Mouse (Mus musculus): ENCODE measurements around the gene Mcrip2. TPM values are rescaled to one million over a fixed set of nuclear protein-coding genes. Genes with fewer than 3 reads are reported as not detected.

Mcrip2 gene
- polyA plus RNA-seq, 1 experiment from 2014 or later: 52.4 TPM

- Histone ChIP-seq H3K4me2 (replicated peaks; ENCODE audit: low read depth) (no peak overlapping the region), H3K36me3 (ENCODE audit: control insufficient read depth, insufficient read depth, low read length) (peaks cover 33% of the 10 kb centered on the region), H3K4me3 (ENCODE audit: low read depth, low read length) (no peak overlapping the region), H3K27me3 (ENCODE audit: control insufficient read depth, insufficient read depth, low read length) (no peaks in the 10 kb centered on the region), H3K9me3 (ENCODE audit: control insufficient read depth, low read length) (no peaks in the 10 kb centered on the region), H3K4me1 (replicated peaks; ENCODE audit: control insufficient read depth, insufficient read depth) (no peaks in the 10 kb centered on the region; the same call in 1 of the 2 replicates), H3K27ac (replicated peaks) (no peak overlapping the region), H3K9ac (ENCODE audit: low read length) (no peak overlapping the region)
- WGBS: 82% methylated on average over 3 of the region's 3 CpGs
- DNase-seq (ENCODE audit: low spot score) (no peak), ATAC-seq (ENCODE audit: low FRiP score, low TSS enrichment) (no peak)
- TF ChIP-seq CTCF (IDR thresholded peaks at IDR 0.05; ENCODE audit: low read depth): no peak
- no peak for TF ChIP-seq EP300 (optimal IDR thresholded peaks at IDR 0.05)
Measured at GRCm38 (mm10) chr17:25842509-25842908, 26.1 kb downstream of the Mcrip2 start.

GRCm38 (mm10) chr17:25841117-25841880, 27.3 kb downstream of the Mcrip2 start, which contains the start of gene Gm20683:
Gene Gm20683, minus strand, starts transcription at chr17:25841763.
- Histone ChIP-seq H3K36me3 (ENCODE audit: control insufficient read depth, insufficient read depth, low read length) (peaks cover 33% of the 10 kb centered on the region), H3K27me3 (ENCODE audit: control insufficient read depth, insufficient read depth, low read length) (no peaks in the 10 kb centered on the region), H3K4me3 (ENCODE audit: low read depth, low read length) (no peak within 1 kb of the TSS), H3K9me3 (ENCODE audit: control insufficient read depth, low read length) (no peaks in the 10 kb centered on the region), H3K4me1 (replicated peaks; ENCODE audit: control insufficient read depth, insufficient read depth) (peaks cover 8% of the 10 kb centered on the region), H3K4me2 (replicated peaks; ENCODE audit: low read depth) (no peak within 1 kb of the TSS), H3K9ac (ENCODE audit: low read length) (no peak within 1 kb of the TSS), H3K27ac (replicated peaks) (no peak within 1 kb of the TSS)
- TF ChIP-seq CTCF (IDR thresholded peaks at IDR 0.05; ENCODE audit: low read depth): no peak
- no peak for TF ChIP-seq EP300 (optimal IDR thresholded peaks at IDR 0.05)
- no peak for DNase-seq (ENCODE audit: low spot score)
- ATAC-seq (ENCODE audit: low FRiP score, low TSS enrichment): no peak
- WGBS: 93% methylated on average over 22 of the region's 22 CpGs

- DNase-seq (ENCODE audit: low spot score): no peak
- WGBS: 92% methylated on average over 6 of the region's 6 CpGs
- TF ChIP-seq EP300 (optimal IDR thresholded peaks at IDR 0.05) (no peak), CTCF (IDR thresholded peaks at IDR 0.05; ENCODE audit: low read depth) (no peak)
- Histone ChIP-seq H3K4me3 (ENCODE audit: low read depth, low read length) (no peak overlapping the region), H3K27me3 (ENCODE audit: control insufficient read depth, insufficient read depth, low read length) (no peaks in the 10 kb centered on the region), H3K9me3 (ENCODE audit: control insufficient read depth, low read length) (no peaks in the 10 kb centered on the region), H3K9ac (ENCODE audit: low read length) (no peak overlapping the region), H3K27ac (replicated peaks) (no peak overlapping the region), H3K4me1 (replicated peaks; ENCODE audit: control insufficient read depth, insufficient read depth) (peaks cover 11% of the 10 kb centered on the region), H3K36me3 (ENCODE audit: control insufficient read depth, insufficient read depth, low read length) (peaks cover 33% of the 10 kb centered on the region), H3K4me2 (replicated peaks; ENCODE audit: low read depth) (no peak overlapping the region)
- no peak for ATAC-seq (ENCODE audit: low FRiP score, low TSS enrichment)
Measured at GRCm38 (mm10) chr17:25840519-25840918, 28.0 kb downstream of the Mcrip2 start.

GRCm38 (mm10) chr17:25839455-25840235, 28.9 kb downstream of the Mcrip2 start:
- Histone ChIP-seq H3K27ac (replicated peaks) (peak overlapping the region; percentile 35; the same call in 1 of the 2 replicates), H3K9ac (ENCODE audit: low read length) (no peak overlapping the region), H3K36me3 (ENCODE audit: control insufficient read depth, insufficient read depth, low read length) (peaks cover 33% of the 10 kb centered on the region), H3K4me2 (replicated peaks; ENCODE audit: low read depth) (no peak overlapping the region), H3K9me3 (ENCODE audit: control insufficient read depth, low read length) (no peaks in the 10 kb centered on the region), H3K4me1 (replicated peaks; ENCODE audit: control insufficient read depth, insufficient read depth) (peaks cover 15% of the 10 kb centered on the region), H3K4me3 (ENCODE audit: low read depth, low read length) (no peak overlapping the region), H3K27me3 (ENCODE audit: control insufficient read depth, insufficient read depth, low read length) (no peaks in the 10 kb centered on the region)
- DNase-seq (ENCODE audit: low spot score): no peak
- no peak for TF ChIP-seq EP300 (optimal IDR thresholded peaks at IDR 0.05)
- no peak for TF ChIP-seq CTCF (IDR thresholded peaks at IDR 0.05; ENCODE audit: low read depth)
- no peak for ATAC-seq (ENCODE audit: low FRiP score, low TSS enrichment)
- 79% methylated on average over 14 of the region's 14 CpGs for WGBS

- peak overlapping the region; percentile 35; the same call in 1 of the 2 replicates for H3K27ac ChIP-seq (replicated peaks)
- H3K4me3 ChIP-seq (ENCODE audit: low read depth, low read length): no peak overlapping the region
- peaks cover 21% of the 10 kb centered on the region for H3K4me1 ChIP-seq (replicated peaks; ENCODE audit: control insufficient read depth, insufficient read depth)
- WGBS: 78% methylated on average over 4 of the region's 4 CpGs
- H3K9me3 ChIP-seq (ENCODE audit: control insufficient read depth, low read length): no peaks in the 10 kb centered on the region
- H3K4me2 ChIP-seq (replicated peaks; ENCODE audit: low read depth): no peak overlapping the region
- H3K27me3 ChIP-seq (ENCODE audit: control insufficient read depth, insufficient read depth, low read length): no peaks in the 10 kb centered on the region
- peaks cover 33% of the 10 kb centered on the region for H3K36me3 ChIP-seq (ENCODE audit: control insufficient read depth, insufficient read depth, low read length)
- ATAC-seq (ENCODE audit: low FRiP score, low TSS enrichment) (no peak), DNase-seq (ENCODE audit: low spot score) (no peak)
- no peak for TF ChIP-seq CTCF (IDR thresholded peaks at IDR 0.05; ENCODE audit: low read depth)
- TF ChIP-seq EP300 (optimal IDR thresholded peaks at IDR 0.05): no peak
- no peak overlapping the region for H3K9ac ChIP-seq (ENCODE audit: low read length)
Measured at GRCm38 (mm10) chr17:25838904-25839303, 29.7 kb downstream of the Mcrip2 start.
